Mouse (Mus musculus) regulatory T cell (primary cell): Measurements from ENCODE around the gene Pik3ip1.

ENCODE experiments used
- in situ Hi-C: fragments of 300-600 bp; cut with MboI, MseI; formaldehyde crosslinking; loops from one replicate; pipeline ENCODE4 v1.15.1; 2025; ENCODE audit warnings: high pct_unique_total_duplicates

Pik3ip1 gene

GRCm38 (mm10) chr11:3335651-3336216 is 5.5 kb downstream of the Pik3ip1 start:
- in situ Hi-C loops: no loop called here

GRCm38 (mm10) chr11:3336602-3337001 is 6.4 kb downstream of the Pik3ip1 start:
- in situ Hi-C loops: no loop called here

GRCm38 (mm10) chr11:3337173-3337955 is 7.2 kb downstream of the Pik3ip1 start:
- in situ Hi-C loops: no loop called here

DNA sequence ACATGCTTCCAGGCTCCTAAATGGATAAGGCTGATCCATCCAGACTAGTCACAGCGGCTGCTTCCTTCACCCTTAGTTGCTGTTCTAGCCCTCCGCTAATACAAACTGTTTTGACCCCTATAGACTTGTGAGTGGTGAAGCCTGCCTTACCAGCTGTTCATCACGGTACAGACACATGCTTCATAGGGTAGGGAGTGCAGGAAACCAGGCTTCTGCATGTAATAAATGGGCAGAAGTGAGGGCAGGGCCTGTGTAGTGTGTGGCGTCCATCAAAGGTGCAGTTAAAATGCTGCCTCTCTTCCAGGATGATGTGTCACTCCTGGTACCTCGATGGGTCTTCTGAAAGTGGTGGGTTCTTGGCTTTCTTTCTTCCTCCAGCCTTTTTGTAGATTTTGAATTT is 7.8 kb downstream of the Pik3ip1 start:
- in situ Hi-C loops: no loop called here

- in situ Hi-C loops: no loop called here
These were observed 11.3 kb downstream of the Pik3ip1 start for GRCm38 (mm10) chr11:3341476-3341875.

DNA sequence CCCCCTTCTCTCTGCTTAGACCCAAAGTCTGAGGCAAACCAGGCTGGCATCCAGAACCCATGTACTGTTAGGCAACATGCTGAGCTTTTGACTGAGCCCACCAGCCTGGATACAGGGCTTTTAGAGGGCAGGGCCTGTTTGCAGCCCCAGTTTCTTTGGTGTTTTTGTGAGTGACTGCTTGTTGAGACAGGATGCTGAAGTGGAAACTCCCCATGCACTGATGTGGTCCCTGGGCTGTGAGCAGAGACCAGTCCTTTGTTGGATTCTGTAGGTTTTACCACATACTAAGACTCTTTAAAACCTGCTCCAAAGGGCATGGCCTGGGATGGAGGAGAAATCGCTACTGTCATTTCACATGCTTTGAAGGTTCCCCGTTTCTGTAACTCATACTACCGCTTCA is 14.7 kb downstream of the Pik3ip1 start:
- in situ Hi-C loops: no loop called here

GRCm38 (mm10) chr11:3346351-3346750 is 16.1 kb downstream of the Pik3ip1 start:
- in situ Hi-C loops: no loop called here

GRCm38 (mm10) chr11:3347091-3347834 is 17.1 kb downstream of the Pik3ip1 start:
- in situ Hi-C loops: no loop called here

GRCm38 (mm10) chr11:3347835-3348195 is 17.6 kb downstream of the Pik3ip1 start:
- in situ Hi-C loops: no loop called here

GRCm38 (mm10) chr11:3348576-3349342 is 18.6 kb downstream of the Pik3ip1 start:
- in situ Hi-C loops: no loop called here

GRCm38 (mm10) chr11:3349343-3349695 is 19.1 kb downstream of the Pik3ip1 start:
- in situ Hi-C loops: no loop called here

GRCm38 (mm10) chr11:3352131-3352530 is 21.9 kb downstream of the Pik3ip1 start:
- in situ Hi-C loops: no loop called here

DNA sequence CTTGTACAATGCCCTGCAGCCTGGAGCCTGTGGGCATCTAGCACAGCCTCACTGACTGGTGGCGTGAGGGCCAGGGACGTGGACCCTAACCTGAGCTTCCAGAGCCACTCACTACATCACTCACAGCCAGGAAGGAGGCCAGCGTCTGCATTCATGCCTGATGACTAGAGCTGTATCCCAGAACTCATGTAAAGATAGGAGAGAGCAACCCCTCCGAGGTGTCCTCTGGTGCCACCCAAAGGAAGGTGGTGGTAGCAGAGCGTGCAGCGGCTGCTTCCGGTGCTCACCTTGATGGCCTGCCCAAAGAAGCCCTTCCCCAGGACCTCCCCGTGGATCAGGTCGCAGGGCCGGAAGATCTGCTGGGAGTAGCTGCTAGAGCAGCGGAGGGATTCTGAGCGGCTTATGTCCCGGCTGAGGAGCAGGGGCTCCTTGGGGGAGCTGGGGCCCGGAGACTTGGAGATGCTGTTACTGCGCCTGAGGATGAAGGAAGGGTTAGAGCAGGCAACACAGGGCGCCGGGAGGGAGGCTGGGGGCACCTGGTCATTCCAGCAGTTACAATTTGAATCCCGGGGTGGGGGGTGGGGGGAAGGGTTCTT is 22.9 kb downstream of the Pik3ip1 start:
- in situ Hi-C loops: no loop called here

DNA sequence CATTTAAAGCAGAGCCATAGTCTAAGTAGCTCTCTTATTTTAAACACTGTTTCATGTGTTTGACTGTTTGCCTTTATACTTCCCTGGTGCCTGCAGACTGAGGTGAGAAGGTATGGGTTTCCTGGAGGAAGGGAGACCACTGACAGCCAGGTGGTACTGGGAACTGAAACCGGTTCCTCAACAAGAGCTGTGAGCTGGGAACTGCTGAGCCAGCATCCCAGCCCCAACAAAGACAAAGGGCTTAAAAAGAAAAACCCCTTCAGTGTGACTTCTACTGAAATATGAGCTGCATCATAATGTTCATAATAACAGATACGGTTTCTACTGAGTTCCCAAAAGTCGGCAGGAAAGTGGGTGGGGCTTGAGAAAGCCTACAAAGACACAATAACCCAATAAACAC is 32.7 kb downstream of the Pik3ip1 start:
- in situ Hi-C loops: no loop called here

- in situ Hi-C loops: no loop called here
These were observed 36.2 kb downstream of the Pik3ip1 start for GRCm38 (mm10) chr11:3366411-3366810.

GRCm38 (mm10) chr11:3368983-3369382 is 38.8 kb downstream of the Pik3ip1 start:
- in situ Hi-C loops: no loop called here

DNA sequence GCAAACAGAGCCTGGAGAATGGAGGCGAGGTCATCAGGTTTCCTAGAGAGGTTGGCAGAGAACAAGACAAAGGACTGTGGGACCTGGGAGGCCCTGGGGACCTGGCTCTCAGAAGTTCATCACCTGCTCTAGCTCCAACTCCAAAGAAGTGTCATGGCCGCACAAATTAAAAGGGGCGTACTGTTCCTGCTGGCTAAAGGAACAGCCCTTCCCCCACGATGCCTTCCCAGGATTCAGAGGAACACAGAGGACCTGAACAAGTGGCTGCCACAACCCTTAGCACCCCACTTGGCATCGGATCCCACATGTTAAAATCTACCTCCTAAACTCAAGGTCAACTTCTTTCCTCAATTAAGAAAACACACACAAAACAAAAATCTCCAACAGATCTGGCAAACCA is 39.2 kb downstream of the Pik3ip1 start:
- in situ Hi-C loops: no loop called here

DNA sequence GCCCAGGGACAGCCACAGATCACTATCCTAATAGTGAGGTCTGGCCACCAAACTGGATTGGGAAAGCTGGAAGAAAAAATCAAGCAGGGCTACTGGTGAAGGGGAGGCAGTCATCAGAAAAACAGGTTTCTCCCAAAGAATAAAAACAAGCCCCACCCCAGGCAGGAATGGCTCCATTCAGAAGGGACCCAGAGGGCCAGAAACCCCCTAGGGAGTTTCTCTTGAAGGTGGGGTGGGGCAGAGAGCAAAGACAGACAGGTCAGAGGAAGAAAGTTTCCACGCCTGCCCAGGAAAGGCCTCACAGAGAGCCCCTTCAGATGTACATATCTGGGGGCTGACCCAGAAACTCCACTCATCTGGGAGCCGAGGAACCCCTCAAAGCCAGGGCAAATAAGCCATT is 40.0 kb downstream of the Pik3ip1 start:
- in situ Hi-C loops: no loop called here

DNA sequence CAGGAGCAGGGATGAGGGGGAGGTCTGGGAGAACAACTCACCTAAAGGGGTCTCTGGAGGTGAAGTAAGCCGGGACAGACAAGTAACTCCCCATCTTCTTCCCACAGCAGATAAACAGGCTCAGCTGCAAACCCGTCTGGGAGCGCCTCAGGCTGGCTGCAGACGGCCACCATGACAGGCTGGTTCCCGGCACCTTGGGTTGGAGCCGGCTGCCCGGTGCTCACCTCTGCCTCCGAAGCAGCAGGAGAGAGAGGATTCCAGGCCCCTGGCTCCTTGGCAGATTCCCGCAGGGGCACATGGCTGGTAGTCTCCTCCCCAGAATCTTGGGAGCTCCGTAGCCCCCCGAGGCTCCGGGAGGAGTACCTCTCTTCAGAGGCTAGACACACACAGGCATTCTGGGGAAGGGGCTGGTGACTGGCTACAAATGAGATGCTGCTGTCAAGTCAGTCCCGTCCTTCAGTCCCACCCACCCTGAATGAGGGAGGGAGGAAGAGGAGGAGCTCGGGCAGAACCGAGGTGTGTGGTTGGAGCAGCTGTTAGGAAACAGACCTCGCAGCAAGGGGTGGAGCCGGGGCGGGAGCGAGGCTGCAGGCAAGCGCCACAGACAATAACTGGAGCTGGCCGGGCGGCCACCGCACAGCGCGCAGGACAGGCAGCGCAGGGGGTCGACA is 40.9 kb downstream of the Pik3ip1 start:
- in situ Hi-C loops: no loop called here

DNA sequence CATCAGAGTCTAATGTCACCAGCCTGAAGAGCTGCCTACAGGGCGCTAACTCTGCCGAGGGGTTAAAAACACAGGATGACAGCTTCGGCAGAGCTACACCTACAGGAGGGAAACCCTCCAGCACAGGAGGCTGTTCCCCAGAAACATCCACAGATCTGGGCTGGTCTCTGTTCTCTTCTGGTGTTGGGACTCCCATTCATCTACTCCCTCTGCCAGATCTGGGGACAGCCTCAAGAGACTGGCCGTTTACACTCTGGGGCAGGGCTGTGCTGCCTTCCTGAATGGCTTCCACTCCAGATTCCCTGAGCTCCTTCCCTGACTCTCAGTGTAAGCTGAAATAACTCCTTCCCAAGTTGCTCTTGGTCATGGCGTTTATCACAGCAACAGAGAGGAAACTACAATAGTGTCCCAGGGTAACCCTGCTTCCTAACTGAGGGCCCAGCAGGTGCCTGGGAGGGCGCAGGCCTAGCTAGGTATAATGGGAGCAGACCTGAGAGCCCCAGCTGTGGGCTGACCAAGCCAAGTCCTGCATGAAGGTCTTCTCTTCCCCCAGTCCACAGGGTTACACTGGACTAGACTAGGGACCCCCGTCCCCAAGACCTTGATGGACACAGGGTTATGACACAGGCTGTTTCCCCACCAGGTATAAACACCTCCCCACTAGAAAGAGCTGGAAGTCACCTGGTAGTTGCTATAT is 41.5 kb downstream of the Pik3ip1 start:
- in situ Hi-C loops: no loop called here
